Mouse (Mus musculus): ENCODE results near the gene Lrrc10.

GRCm38 (mm10) chr10:117096096-117096495, 51.0 kb downstream of the Lrrc10 start:
- TF ChIP-seq CTCF (IDR thresholded peaks at IDR 0.05; ENCODE audit: extremely low read depth, insufficient read depth, insufficient read length, insufficient replicate concordance) (no peak), POLR2A (IDR thresholded peaks at IDR 0.05; ENCODE audit: low read depth, low read length) (no peak)
